Mouse (Mus musculus) cortical plate, adult 2 months (tissue): ENCODE data around the gene Xpa.

Source experiments
- CTCF ChIP-seq: fragments of 200-500 bp; IDR thresholded peaks from 2 replicates; pipeline ENCODE4 v1.5.1; 2011; ENCODE audit warnings: mild to moderate bottlenecking, control low read depth, low read length; ENCODE audit not compliant: insufficient read depth; ENCODE audit errors: extremely low read depth
- POLR2A ChIP-seq: fragments of 200-500 bp; IDR thresholded peaks from 2 replicates; pipeline ENCODE4 v1.6.1; 2011; ENCODE audit warnings: mild to moderate bottlenecking, low read length, control low read depth; ENCODE audit not compliant: insufficient read depth; ENCODE audit errors: extremely low read depth

DNA sequence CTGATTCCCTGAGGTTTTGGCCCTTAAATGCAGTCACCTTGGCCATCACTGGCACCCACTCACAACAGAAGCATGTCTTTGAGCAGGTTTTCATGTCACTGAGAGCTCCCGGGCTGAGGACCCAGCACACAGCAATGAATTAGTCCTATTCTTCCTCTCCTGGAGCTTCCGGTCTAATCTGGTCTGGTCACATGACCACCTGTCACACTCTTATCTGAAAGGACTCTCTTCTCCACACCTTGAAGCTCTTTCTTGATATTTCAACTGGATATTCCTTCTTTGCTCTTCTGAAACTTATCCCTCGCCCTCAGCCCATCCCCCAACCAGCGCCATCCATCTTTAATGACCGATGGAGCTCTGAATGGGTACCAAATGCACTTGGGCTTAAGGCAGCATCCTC is 2.0 kb upstream of the Xpa start:
- TF ChIP-seq CTCF (no peak), POLR2A (no peak)
